Mouse (Mus musculus) lung, adult 2 months (tissue): ENCODE results near the gene Ppara.

Experiments used
- CTCF ChIP-seq: fragments of 200-500 bp; IDR thresholded peaks from 2 replicates; pipeline ENCODE4 v1.5.1; 2011; ENCODE audit warnings: mild to moderate bottlenecking, low read length, control low read depth; ENCODE audit not compliant: insufficient read depth
- POLR2A ChIP-seq: fragments of 200-500 bp; IDR thresholded peaks from 2 replicates; pipeline ENCODE4 v1.6.1; 2011; ENCODE audit warnings: low read depth, mild to moderate bottlenecking, control low read depth, low read length, borderline replicate concordance; ENCODE audit errors: extremely low read depth

DNA sequence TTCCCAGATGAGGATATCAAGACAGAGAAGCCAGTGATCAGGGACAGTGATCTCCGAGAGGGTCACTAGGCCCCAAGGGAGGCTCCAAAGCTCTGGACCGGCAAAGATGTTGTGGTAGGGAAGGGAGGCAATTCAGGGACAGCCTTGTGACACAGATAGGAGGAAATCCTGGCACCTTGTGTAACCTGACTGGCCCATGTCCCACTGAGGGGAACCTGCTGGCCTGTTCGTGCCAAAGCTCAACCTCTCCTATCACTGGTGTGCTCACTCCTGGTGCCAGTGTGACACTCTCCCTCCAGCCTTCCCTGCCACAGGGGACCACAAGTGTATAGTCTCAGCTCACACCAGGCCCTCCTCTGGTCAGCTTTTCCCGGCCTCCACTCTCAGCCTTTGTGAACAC, 17.8 kb upstream of the Ppara start:
- no peak for TF ChIP-seq CTCF
- TF ChIP-seq POLR2A = no peak
